Mouse (Mus musculus) heart, adult 9 months (tissue): ENCODE results near the gene Mrtfb.

ENCODE experiments used
- DNase-seq, 2 experiments: peaks; one replicate each; pipeline ENCODE4 v3.0.0; 2022; ENCODE audit warnings: low spot score in 2 of 2

Mrtfb gene

GRCm38 (mm10) chr16:13400375-13400774, 144.1 kb downstream of the Mrtfb start:
- no peak for DNase-seq

DNA sequence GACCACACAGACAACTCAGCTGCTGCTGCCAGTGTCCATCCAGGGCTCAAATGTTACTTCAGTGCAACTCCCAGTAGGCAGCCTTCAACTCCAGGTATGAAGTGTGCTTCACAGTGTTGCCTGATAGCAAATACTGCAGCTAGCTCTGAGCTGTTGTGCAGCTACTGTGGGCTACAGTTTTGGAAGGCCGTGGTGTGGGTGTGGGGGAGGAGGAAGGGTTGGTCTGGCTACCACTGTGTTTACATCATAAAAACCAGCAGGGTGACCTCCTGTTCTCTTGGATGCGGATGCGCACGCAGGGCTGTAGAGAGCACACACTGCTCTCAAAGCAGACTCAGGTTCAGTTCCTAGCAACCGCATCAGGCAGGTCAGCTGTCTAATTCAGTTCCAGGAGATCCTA, 145.3 kb downstream of the Mrtfb start:
- no peak for DNase-seq

DNA sequence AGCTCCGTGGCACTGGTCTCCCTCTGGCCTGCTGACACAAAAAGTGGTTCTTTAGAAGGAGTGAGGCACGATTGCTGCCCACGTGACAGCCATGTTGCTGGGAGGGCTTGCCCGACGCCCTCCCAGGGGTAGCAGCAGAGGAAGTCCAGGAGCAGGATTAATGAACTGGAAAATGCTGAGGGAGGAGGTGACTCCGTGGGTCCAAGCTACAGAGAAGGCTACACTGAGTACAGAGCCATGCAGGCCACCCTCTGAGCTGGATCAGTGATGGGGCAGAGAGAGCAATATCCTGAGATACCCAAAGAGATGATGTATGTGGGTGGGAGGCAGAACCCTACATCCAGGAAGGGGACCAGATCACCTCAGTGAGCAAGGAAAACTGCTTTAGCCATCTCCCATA, 148.4 kb downstream of the Mrtfb start:
- DNase-seq, result no peak

DNA sequence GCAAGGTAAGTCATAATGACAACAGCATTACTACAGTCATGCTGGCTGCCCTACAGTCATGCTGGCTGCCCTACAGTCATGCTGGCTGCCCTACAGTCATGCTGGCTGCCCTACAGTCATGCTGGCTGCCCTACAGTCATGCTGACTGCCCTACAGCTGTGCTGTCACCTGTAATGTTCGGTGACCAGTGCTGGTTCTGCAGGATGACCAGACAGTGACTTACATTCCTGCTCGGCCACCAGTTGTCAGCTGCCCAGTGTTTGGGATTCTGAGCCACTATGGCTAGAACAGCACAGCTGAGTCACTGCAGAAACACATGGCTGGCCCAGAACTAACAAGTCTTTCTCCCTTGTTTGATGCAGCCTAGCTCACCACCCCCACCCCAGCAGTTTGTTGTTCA, 149.1 kb downstream of the Mrtfb start:
- no peak for DNase-seq

- DNase-seq, result peak; percentile 44 to 57
Observed at GRCm38 (mm10) chr16:13409530-13410163, 153.4 kb downstream of the Mrtfb start.

GRCm38 (mm10) chr16:13410760-13411159, 154.5 kb downstream of the Mrtfb start:
- no peak for DNase-seq

DNA sequence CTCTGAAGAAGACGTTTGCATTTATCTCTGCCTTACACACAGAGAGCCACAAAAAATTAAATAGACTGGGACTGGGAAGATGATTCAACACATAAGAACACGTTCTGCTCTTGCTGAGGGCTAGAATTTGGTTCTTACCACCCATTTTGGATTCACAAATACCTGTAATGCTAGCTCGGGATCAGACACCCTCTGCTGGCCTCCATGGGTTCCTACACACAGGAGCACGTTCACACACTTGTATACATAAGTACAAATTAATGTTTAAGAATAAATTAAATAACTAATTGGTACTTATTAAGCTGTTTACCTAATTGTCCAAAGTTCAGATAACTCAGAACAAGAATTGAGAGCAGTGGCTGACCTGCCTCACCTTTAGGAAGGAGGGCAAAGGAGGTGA, 155.2 kb downstream of the Mrtfb start:
- DNase-seq, result no peak

- DNase-seq, result peak; percentile 10 to 34
Observed at GRCm38 (mm10) chr16:13414566-13414965, 158.3 kb downstream of the Mrtfb start.

DNA sequence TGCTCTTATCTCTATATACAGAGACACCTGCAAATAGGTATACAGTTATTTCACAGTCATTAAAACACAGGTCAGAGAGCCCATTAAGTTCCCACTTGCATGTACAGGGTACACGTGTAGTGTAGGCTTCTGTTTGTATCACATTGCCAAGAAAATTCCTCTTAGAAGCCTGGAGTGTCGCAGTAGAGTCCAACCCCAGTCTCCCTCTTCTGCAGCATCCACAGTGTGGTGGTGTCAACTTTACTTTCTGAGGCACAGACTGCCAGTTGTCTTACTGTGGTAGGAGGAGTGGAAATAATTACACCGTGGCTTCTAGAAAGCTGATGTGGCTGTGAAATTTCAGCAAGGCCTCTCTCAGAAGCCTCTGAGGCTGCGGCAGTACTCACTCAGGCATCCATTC, 158.7 kb downstream of the Mrtfb start:
- DNase-seq, result no peak

DNA sequence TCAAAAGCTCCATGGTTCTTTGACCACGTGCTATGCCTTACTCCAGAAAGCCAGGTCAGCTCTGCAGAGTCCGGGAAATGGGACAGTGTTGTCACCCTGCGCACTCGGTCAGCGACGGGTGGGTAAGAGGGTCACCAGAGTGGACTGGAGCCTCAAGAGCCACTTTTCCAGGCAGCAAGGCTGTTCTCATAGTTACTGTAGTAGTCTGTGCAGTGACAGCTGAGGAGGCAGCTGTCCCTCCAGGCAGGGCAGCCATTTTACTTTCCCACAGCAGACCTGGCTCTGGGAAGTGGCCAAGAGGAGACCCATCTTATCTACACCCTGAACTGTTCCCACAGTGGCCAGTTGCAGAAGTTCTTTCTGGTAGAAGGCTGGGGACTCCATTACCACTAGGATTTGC, 159.2 kb downstream of the Mrtfb start:
- no peak for DNase-seq

DNA sequence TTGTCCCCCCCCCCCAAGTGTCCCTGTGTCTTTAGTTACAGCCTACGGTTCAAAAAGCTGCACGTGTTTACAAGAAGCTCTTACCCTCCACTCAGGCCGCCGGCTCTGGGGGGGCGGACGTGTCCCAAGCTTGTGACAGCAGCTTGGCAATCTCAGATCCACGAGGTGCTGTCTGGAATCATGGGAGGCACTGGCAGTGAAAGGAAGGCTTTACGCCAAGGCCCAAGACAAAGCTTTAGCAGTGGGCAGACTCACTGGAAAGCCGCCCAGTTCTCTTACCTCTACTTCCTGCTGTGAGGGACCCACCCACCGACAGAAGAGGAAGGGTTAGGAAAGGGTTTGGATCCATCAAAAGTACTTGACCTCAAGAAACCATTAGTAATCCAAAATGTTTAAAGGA, 160.2 kb downstream of the Mrtfb start:
- peak; percentile 67 to 72 for DNase-seq

DNA sequence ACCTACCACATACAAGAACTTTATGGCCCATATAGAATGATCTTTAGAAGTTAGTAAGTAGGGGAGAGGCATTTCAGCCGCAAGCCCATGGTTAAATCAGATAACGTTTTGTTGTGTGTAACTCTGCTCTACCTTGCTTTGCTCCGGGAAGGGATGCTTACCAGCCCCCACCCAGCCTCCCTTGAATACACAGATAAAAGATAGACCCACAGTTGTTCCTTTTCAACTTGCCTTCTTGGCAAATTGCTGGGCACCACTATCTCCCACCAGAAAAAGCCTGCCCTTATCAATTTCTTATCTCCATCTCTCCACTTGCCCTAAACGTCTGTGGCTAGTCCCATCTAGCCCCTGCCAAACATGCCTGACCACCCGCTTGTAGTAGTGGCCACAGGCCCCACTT, 161.6 kb downstream of the Mrtfb start:
- no peak for DNase-seq

GRCm38 (mm10) chr16:13419752-13420151, 163.5 kb downstream of the Mrtfb start:
- no peak for DNase-seq

GRCm38 (mm10) chr16:13422522-13422921, 166.2 kb downstream of the Mrtfb start:
- no peak for DNase-seq

- no peak for DNase-seq
Observed at GRCm38 (mm10) chr16:13423587-13424355, 167.5 kb downstream of the Mrtfb start.

GRCm38 (mm10) chr16:13425804-13426203, 169.5 kb downstream of the Mrtfb start:
- no peak for DNase-seq

DNA sequence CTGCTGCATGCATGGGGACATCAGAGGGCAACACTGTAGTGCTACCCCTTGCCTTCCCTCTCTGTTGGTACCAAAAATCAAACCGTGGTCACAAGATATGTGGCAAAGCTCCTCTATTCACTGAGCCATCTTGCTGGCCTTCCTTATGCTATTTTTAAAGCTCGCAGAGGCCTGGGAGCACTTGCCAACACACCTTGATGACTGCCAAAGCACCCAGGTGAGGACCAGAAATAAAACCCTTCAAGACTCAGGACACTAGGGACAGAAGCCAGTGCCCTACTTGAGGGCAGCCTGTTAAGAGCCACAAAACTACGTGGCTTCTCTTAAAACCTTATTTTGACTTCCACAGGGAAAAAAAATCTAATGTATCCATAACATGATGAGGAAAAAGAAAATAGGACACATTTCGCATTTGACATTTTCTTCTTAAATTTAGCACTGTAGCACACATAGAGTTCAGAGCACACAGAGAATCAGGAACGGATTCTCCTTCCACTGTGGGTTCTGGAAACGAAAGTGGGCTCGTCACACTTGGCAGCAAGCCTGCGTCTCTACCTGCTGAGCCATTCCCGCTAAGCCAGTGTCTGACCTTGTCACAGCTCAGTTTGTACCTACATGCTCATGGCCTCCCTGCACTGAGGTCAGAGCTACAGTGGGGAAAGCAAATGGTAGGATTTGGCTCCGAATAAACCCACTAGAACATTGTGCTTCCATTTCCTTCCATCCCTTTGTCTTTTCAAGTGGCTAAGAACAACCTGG, 170.7 kb downstream of the Mrtfb start:
- DNase-seq, result no peak

DNA sequence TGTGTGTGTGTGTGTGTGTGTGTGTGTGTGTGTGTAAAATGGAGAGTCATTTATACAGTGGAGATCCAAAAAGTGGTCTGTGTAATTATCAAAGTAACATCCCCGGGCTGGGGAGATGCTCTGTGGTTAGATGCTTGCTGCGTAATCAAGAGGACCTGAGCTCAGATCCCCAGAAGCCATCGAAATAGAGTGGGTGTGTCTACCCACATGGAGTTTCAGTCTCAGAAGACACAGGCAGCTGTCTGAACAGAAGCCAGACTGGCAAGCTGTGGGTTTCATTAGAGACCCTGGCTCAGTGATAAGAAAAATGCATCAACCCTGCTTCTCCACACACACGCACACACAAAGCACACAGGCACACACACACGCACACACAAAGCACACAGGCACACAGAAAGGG, 171.8 kb downstream of the Mrtfb start:
- no peak for DNase-seq

DNA sequence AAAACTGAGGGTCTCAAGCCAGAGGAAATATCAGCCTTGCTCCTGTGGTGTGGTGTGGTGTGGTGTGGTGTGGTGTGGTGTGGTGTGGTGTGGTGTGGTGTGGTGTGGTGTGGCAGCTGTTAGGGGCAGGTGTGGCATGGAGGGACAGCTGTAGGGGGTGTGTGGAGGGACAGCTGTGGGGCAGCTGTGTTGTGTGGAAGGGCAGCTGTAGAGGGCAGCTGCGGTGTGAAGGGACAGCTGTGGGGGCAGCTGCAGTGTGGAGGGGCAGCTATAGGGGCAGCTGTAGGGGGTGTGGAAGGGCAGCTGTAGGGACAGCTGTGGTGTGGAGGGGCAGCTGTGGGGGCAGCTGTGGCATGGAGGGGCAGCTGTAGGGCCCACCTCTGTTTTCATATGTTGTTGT, 172.5 kb downstream of the Mrtfb start:
- no peak for DNase-seq

GRCm38 (mm10) chr16:13429921-13430606, 173.8 kb downstream of the Mrtfb start:
- DNase-seq, result no peak

- no peak for DNase-seq
Observed at GRCm38 (mm10) chr16:13430940-13431339, 174.7 kb downstream of the Mrtfb start.

DNA sequence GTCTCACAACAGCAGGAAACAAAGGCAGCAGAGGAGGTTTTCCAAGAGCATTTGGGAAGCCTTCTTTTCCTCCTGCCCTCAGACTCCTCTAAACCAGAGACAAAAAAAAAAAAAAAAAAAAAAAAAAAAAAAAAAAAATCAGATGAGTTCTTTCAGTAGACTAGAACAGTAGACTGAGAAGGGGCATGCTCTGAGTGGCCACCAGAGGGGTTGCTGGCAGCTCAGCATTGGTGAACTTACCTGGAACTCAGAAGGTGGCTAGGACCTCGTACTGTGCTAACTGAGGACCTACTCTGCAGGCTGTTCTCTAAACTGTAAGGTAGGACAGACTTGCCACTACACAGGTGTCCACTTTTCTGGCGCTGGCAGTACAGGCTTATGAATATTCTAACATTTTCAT, 179.3 kb downstream of the Mrtfb start:
- DNase-seq, result no peak
